19 mouse cellular contexts compared by ENCODE assay signal in genomic region chr9:49849442-49849841, GRCm38 (mm10).
"Had no signal": no experiment of that assay in that cellular context is flagged by ENCODE, and none has a peak within 500 bp of the region (broad histone marks: within the 10 kb centered on the region; RNA-seq: fewer than 3 reads in every experiment).

No protein-coding gene starts in this region.

- H3K4me1 ChIP-seq: intestine, embryonic 15.5 days; liver, embryonic 12.5 days; liver, embryonic 15.5 days; lung, embryonic 15.5 days; megakaryocyte, embryonic 14.5 days; stomach, embryonic 15.5 days had no signal

- H3K9ac ChIP-seq: intestine, embryonic 15.5 days; limb, embryonic 13.5 days; liver, embryonic 12.5 days; liver, embryonic 15.5 days; lung, embryonic 15.5 days; midbrain, embryonic 12.5 days; stomach, embryonic 15.5 days had no signal

- H3K27ac ChIP-seq: intestine, embryonic 15.5 days; left cerebral cortex, adult 2 months; limb, embryonic 13.5 days; liver, embryonic 12.5 days; liver, embryonic 15.5 days; lung, embryonic 15.5 days; midbrain, embryonic 12.5 days; stomach, embryonic 15.5 days had no signal

- DNase-seq: kidney, adult 11 months; layer of hippocampus, postnatal 36 days; liver; lung, adult 18-20 months; lung, postnatal 10 days; lung, postnatal 36 days; right cerebral cortex, postnatal 25 days; spleen, adult 18-20 months; thymus, postnatal 25 days had no signal

- H3K27me3 ChIP-seq: intestine, embryonic 15.5 days; limb, embryonic 13.5 days; liver, embryonic 12.5 days; liver, embryonic 15.5 days; lung, embryonic 15.5 days; megakaryocyte, embryonic 14.5 days; midbrain, embryonic 12.5 days; stomach, embryonic 15.5 days had no signal

- H3K36me3 ChIP-seq: intestine, embryonic 15.5 days; limb, embryonic 13.5 days; liver, embryonic 12.5 days; liver, embryonic 15.5 days; lung, embryonic 15.5 days; midbrain, embryonic 12.5 days; stomach, embryonic 15.5 days had no signal

- H3K4me3 ChIP-seq: intestine, embryonic 15.5 days; left cerebral cortex, adult 2 months; limb, embryonic 13.5 days; liver, embryonic 12.5 days; liver, embryonic 15.5 days; lung, embryonic 15.5 days; megakaryocyte, embryonic 14.5 days; midbrain, embryonic 12.5 days; stomach, embryonic 15.5 days had no signal

- ATAC-seq: hindbrain, embryonic 16.5 days; intestine, embryonic 15.5 days; liver, embryonic 12.5 days had no signal

- H3K4me2 ChIP-seq: intestine, embryonic 15.5 days; limb, embryonic 13.5 days; liver, embryonic 12.5 days; liver, embryonic 15.5 days; lung, embryonic 15.5 days; midbrain, embryonic 12.5 days; stomach, embryonic 15.5 days had no signal

- H3K9me3 ChIP-seq: intestine, embryonic 15.5 days; limb, embryonic 13.5 days; liver, embryonic 12.5 days; liver, embryonic 15.5 days; lung, embryonic 15.5 days; megakaryocyte, embryonic 14.5 days; midbrain, embryonic 12.5 days; stomach, embryonic 15.5 days had no signal
